Mouse (Mus musculus) megakaryocyte progenitor cell, adult 5-6 weeks (primary cell): ENCODE data around the gene Zfp616. TPM values are rescaled to one million over a fixed set of nuclear protein-coding genes. Genes with fewer than 3 reads are reported as not detected.
A peak's percentile ranks its signal among the peaks of the same experiment; 100 is the strongest.

Experiments used
- ATAC-seq: replicated peaks from 2 replicates; pipeline ENCODE4 v1.8.0; 2016; ENCODE audit warnings: mild to moderate bottlenecking, moderate TSS enrichment, inconsistent platforms; ENCODE audit not compliant: poor library complexity
- total RNA-seq, 2 experiments: library from RNA; stranded (forward) in 1 of 2; stranded (reverse) in 1 of 2; fragments of 157-497, 149-512 nt in 1 of 2; fragments of 200-1000 nt in 1 of 2; gene quantifications; 2 replicates each; pipeline versions ENCODE4 v1.2.3 to v1.2.4; 2015 to 2017

Zfp616 gene
- total RNA-seq (2015) (not detected in 2 replicates), total RNA-seq (2017) (not detected in 2 replicates)

DNA sequence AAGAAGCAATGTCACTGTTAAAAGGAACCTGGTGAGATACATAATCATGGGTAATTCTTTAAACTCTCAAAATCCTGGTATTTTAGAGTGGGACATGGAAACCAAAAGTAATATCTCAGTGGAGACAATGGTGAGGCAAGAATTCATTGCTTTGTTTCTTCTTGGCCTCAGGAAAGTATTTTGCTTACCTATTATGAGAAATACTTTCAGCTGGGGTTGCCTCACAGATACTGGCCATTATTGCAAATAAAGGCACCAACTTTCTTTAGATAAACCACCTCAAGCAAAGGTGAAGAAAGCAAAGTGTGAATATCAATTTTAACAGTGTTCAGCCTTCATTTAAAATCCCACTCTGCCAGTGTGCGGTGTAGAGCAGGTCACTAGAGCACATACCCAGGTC lies at the start of gene Zfp616:
TSS of gene Zfp616 (plus strand) at position 301 of the 400 bp plus-strand sequence.
- ATAC-seq, result no peak

DNA sequence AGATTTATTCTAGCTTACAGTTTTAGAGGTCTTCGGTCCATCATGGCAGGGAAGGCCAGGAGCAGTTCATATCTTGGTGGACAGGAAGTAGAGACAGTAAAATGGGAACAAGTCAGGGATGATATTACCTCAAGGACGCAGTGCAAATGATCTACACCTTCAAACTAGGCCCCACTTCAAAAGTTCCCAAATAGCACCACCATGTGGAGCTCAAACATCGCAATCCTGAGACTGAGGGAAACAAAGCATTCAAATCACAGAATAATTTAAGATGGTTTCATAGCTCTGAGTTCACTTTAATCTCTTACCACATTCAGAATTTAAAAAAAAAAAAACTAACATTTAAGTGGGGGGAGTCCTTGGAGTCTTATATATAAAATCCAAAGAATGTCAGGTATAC lies 18.4 kb upstream of the Zfp616 start:
- ATAC-seq, result no peak

DNA sequence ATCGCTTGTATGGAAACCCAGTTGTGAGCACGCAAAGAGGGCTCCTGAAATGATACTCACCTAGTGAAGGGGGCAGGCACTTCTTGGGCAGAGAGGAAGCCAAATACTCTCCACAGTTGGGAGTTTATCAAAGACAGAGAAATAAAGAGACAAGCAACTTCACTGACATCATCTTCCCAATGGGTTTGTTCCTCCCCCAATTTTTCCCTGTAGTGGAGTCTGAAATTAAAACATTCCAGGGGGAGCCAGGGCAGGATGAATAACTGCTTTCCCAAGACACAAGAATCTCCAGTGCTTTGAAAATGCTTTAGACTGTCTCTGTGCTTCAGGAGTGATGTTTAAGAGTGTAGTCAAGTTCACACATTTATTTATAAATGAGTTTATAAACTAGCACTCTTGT lies 13.3 kb upstream of the Zfp616 start, which contains the start of the genes Olfr139 and Olfr399:
TSS of gene Olfr139 (minus strand) at position 101 of the 400 bp plus-strand sequence.
TSS of gene Olfr399 (minus strand) at position 165 of the 400 bp plus-strand sequence.
- ATAC-seq, result no peak

DNA sequence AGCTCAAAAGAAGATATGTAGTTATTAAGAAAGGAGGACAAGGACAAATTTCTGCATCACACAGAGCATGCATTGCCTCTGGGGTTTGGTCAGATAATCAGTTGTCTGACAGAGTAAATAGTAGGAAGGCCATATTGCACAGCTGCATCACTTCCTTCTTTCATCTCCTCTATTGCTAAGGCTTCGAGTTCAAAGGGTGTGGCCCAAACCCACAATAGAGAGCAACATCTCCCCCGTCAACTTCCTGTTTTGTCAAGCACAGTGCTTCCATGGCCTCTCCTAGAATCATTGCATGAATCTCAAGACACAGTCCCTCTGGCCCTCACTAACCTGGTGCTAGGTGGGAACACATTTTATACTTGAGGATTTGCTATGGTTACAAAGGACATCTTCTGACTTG lies 31.0 kb downstream of the Zfp616 start:
- ATAC-seq, result peak; percentile 58

DNA sequence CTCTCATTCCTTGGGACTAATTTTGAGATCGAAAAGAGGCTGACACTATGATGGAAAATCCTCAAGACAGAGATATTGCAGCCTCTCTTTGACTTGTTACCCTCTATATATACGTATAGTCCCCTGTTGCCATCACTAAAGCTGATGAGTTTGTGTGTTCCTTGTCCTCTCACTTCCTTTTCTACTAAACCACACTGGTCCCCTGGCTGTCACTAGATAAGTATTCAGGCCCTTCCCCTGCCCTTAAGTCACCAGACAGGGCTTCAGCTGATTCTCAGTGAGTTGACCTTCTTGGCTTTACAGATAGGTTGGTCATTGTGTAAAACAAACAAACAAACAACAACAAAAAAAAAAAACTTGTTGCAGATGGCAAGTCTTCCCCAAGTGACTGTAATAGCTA lies 31.8 kb downstream of the Zfp616 start:
- ATAC-seq, result no peak

DNA sequence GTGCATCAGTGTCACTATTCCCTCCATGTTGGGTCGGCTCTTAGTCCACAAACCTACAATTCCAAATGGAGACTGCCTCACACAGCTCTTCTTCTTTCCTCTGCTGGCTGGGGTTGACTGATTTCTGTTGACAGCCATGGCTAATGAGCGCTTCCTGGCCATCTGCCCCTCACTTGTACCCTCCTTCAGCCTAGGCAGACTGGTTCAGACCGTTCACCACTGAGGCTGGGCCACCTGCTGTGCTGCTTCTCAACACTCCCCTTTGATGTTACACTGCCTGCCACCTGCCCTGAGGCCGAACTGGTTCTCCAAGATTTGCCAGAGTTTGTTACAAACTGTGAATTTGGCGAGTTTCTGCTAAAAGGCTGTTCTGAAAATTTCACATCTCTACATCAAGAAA lies 35.3 kb downstream of the Zfp616 start:
- no peak for ATAC-seq

DNA sequence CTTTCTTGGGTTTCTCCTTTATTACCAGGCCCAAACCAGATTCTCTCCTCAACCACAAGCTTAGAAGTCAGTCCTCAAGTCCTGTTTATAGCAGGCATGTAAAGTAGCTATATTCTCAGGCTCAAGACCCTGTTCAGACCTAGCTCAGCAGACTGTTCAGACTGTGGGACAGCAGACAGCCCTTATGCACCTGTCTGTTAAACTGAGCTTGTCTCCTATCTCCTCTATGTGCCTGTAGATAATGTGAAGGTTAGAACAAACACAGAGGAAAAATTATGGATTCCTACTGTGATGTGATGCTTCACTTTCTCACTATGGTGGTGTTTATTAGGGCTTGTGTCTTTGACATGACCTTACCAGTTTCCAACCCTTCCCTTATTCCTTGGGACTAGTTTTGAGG lies 43.7 kb downstream of the Zfp616 start, which contains the start of gene Olfr401:
TSS of gene Olfr401 (plus strand) at position 301 of the 400 bp plus-strand sequence.
- no peak for ATAC-seq

Other genes starting within 250 kb of the Zfp616 start
- gene Olfr393, start 218.5 kb upstream of the Zfp616 start, total RNA-seq (2015), result not detected in 2 replicates
- gene Olfr393, start 218.5 kb upstream of the Zfp616 start, total RNA-seq (2017), result not detected in 2 replicates
- gene Olfr394, start 179.2 kb upstream of the Zfp616 start, total RNA-seq (2015), result not detected in 2 replicates
- gene Olfr394, start 179.2 kb upstream of the Zfp616 start, total RNA-seq (2017), result not detected in 2 replicates
- not detected in 2 replicates for gene Olfr395, start 160.7 kb upstream of the Zfp616 start, total RNA-seq (2015)
- gene Olfr395, start 160.7 kb upstream of the Zfp616 start, total RNA-seq (2017), result not detected in 2 replicates
- gene Olfr23, start 133.3 kb upstream of the Zfp616 start, total RNA-seq (2015), result not detected in 2 replicates
- not detected in 2 replicates for gene Olfr23, start 133.3 kb upstream of the Zfp616 start, total RNA-seq (2017)
- not detected in 2 replicates for gene Olfr397, start 109.1 kb upstream of the Zfp616 start, total RNA-seq (2015)
- gene Olfr397, start 109.1 kb upstream of the Zfp616 start, total RNA-seq (2017), result not detected in 2 replicates
- not detected in 2 replicates for gene Olfr398, start 79.5 kb upstream of the Zfp616 start, total RNA-seq (2015)
- not detected in 2 replicates for gene Olfr398, start 79.5 kb upstream of the Zfp616 start, total RNA-seq (2017)
- gene Olfr139, start 13.4 kb upstream of the Zfp616 start, total RNA-seq (2015), result not detected in 2 replicates
- not detected in 2 replicates for gene Olfr139, start 13.4 kb upstream of the Zfp616 start, total RNA-seq (2017)
- not detected in 2 replicates for gene Olfr399, start 13.3 kb upstream of the Zfp616 start, total RNA-seq (2015)
- gene Olfr399, start 13.3 kb upstream of the Zfp616 start, total RNA-seq (2017), result not detected in 2 replicates
- not detected in 2 replicates for gene Olfr401, start 43.8 kb downstream of the Zfp616 start, total RNA-seq (2015)
- gene Olfr401, start 43.8 kb downstream of the Zfp616 start, total RNA-seq (2017), result not detected in 2 replicates
- not detected in 2 replicates for gene Olfr402, start 83.6 kb downstream of the Zfp616 start, total RNA-seq (2015)
- gene Olfr402, start 83.6 kb downstream of the Zfp616 start, total RNA-seq (2017), result not detected in 2 replicates
- not detected in 2 replicates for gene Olfr403, start 116.3 kb downstream of the Zfp616 start, total RNA-seq (2015)
- gene Olfr403, start 116.3 kb downstream of the Zfp616 start, total RNA-seq (2017), result not detected in 2 replicates
- not detected in 2 replicates for gene Olfr43, start 141.4 kb downstream of the Zfp616 start, total RNA-seq (2015)
- not detected in 2 replicates for gene Olfr43, start 141.4 kb downstream of the Zfp616 start, total RNA-seq (2017)
- not detected in 2 replicates for gene Olfr406, start 189.9 kb downstream of the Zfp616 start, total RNA-seq (2015)
- not detected in 2 replicates for gene Olfr406, start 189.9 kb downstream of the Zfp616 start, total RNA-seq (2017)
- not detected in 2 replicates for gene Olfr59, start 213.8 kb downstream of the Zfp616 start, total RNA-seq (2015)
- gene Olfr59, start 213.8 kb downstream of the Zfp616 start, total RNA-seq (2017), result not detected in 2 replicates